Mouse (Mus musculus) kidney, adult 9 months (tissue): ENCODE results near the gene Hephl1.

Source experiments
- DNase-seq: peaks from one replicate; pipeline ENCODE4 v3.0.0; 2022

Gene Hephl1

DNA sequence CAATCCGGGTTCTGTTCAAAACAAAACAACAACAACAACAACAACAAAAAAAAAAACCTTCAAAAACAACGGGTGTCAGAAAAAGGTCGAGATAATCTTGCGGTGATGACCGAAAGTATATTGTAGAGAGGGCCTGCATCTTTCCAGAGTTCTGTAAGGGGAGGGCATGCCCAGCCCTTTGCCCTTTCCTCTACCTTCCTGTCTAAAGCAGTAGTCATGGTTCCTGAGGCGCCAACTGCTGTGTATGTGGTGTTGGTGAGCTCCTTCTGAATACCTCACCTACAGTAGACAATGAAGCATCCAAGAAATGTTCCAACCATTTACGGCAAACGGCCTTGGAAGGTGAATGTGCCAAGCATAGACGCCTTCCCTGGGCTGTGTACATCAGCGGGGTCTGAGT lies 66.2 kb downstream of the Hephl1 start:
- no peak for DNase-seq

DNA sequence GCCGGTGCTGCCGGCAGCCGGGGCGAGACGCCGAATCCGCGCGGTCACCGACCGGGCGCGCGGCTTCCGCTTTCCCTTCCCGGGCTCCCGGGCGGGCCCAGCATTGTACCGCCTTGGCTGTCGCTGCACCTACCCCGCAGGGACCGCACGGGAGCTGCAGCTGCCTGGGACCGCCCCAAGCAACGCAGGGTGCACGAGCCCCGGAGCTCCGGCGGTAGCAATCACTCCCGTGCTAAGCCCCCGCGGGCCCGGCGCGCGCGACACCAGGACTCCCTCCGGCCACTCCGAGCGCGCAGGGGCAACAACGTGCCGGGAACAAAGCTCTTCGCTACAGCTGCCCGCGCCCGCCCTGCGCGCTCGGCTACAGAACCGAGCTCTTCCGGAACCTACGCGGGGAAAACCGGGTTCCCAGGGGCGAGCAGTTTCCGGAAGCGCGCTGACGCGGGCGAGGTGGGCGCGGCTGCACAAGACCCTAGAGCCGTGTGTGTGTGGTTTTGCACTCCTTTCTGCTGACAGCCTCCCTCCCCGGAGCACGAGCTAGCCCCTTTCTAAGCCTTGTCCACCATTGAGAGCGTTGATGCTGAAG lies 66.7 kb downstream of the Hephl1 start, which contains the start of gene Panx1:
Gene Panx1, minus strand, starts transcription at position 395 of the 586 bp plus-strand sequence.
- DNase-seq: peak; percentile 39

DNA sequence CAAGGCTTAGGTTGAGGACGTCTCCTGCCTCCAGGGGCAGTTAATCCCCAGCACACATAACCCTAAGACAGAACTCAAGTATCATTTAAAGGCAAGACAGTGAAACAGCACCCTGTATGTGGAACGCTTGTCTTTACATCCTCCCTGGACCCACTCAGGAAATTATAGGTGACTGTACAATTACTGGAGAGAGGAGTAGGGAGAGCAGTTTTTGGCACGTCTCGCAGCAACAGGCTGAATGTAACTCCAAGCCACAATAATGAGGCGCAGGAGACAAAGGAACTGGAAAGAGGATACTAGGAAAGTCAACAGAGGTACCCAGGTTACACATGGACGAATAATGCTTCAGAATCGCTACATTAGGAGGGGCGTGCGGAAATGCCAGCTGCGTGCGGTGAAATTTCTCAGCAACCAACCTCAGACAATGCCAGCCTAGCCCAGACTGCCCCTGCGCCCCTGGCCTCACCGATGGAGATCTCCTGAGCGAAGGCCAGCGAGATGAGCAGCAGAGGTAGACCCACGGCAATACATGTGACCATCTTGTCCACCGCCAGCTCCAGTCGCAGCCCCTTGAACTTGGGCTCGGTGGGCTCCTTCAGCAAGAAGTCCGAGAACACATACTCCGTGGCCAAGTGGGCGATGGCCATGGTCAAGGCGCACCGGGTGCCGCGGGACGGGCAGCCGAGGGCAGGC lies 67.4 kb downstream of the Hephl1 start:
- DNase-seq: no peak

DNA sequence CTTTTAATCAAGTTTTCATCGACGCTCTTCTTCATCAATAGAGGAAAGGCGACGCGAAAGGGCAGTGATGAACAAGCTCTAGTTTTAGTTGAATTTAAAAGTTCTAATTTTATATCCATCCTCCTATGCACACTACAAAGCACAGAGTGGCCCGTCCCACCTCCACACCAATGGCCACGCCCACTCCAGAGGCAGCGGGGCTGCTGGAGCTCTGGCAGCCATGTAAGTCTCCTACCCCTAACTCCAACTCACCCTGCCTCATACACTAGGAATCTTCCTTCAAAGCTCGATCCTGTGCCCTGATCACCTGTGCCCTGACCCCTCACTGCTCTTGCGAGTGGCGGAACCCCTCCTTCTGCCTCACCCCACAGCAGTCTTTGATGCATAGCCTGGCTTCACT lies 70.4 kb downstream of the Hephl1 start:
- no peak for DNase-seq

DNA sequence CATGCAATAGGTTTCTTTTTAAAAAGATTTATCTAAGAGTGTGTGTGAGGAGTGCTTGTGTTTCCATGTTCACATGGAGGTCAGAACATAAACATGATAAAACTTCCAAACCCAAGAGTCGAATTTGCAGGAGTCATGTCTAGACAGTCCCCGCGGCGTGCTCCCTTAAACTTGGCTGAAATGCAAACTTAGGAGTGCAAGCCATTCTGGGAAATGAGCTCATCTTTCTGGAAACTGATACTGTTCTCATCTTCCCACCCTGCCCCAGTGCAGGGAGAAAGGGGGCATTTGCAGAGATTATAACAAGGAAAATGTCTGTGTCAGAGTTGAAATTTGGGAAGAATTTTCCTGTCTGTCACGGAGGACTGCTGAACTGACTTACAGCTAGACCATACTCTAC lies 72.1 kb downstream of the Hephl1 start:
- no peak for DNase-seq

DNA sequence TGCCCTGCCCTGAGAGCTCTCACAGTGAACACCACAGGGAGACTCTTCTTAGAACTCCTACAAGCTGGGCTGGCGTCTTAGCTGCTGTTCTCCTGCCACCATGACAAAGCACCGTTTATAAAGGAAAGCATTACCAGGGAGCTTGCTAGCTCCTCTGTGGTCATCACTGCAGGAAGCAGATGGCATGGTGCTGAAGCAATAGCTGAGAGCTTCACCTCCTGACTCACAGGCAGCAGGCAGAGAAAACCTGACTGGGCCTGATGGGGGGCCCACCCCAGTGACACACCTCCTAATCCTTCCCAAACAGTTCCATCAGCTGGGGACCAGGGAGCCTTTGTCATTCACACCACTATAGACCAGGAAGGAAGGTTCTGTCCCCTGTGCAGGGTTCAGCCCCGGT lies 74.2 kb downstream of the Hephl1 start:
- no peak for DNase-seq

DNA sequence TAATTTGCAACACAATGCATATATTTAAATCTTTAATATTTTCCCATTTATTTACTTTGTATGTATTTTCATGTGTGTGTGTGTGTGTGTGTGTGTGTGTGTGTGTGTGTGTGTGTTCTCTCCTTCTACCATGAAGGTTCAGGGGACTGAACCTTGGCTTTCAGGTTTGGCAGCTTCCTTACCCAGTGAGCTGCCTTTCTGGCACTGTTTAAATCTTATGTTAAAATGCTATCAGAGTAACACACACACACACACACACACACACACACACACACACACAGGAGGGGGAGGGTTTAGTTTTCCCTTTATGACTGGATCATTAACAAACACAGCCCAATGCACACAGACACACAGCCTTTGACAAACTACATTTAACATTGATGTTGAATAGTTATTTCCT lies 74.7 kb downstream of the Hephl1 start:
- DNase-seq: no peak

DNA sequence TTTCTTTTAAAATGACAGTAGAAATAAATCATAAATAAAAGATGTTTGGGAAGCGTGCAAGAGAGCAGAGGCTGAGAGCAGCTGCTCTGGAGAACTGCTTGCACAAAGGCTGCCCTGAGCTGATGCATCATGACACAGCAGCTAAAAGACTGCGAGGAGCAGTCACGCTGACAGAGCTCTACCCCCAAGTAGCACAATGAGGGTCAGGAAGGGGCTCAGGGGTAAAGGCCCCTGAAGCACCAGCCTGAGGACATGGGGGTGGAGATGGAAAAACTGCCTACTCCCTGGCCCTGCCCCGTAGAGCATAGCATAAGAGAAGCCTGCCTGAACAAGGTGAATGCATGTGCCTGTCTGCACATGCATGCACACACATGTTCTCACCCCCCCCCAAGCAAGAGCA lies 75.1 kb downstream of the Hephl1 start:
- DNase-seq: no peak

DNA sequence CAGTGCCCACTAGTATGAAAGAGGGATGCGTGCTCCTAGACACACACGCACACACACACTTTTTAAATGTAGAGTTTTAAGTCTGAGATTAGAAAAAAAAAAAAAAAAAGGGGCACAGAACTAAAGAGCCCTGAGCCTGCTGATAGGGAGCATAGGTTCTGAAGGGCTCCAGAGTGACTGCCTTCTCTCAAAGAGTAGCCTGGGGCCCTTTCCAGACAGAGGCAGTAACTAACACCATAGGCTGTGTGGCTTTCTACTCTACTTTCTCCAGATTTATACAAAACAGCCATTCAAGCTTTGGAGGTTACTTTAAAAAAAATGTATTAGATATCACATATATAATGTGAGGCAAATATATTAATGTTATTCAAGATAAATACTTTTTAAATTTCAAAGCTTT lies 75.5 kb downstream of the Hephl1 start:
- no peak for DNase-seq

DNA sequence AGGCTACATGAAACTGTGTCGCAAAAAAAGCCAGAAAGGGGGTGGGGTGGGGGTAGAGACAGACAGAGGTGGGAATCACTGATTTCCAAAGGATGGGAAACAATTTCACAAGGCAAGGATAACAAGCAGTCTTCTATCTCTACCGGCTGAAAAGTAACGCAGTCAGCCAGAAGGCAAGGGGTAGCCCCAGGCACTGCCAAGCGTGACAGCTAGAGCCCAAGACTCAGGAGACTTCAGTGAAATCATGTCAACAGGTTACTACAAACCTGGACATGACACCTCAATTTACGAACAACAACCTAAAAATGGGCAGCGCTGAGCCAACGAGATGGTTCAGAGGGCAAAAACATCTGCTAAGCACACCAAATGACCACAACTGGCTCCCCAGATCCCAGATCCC lies 75.9 kb downstream of the Hephl1 start:
- DNase-seq: no peak

DNA sequence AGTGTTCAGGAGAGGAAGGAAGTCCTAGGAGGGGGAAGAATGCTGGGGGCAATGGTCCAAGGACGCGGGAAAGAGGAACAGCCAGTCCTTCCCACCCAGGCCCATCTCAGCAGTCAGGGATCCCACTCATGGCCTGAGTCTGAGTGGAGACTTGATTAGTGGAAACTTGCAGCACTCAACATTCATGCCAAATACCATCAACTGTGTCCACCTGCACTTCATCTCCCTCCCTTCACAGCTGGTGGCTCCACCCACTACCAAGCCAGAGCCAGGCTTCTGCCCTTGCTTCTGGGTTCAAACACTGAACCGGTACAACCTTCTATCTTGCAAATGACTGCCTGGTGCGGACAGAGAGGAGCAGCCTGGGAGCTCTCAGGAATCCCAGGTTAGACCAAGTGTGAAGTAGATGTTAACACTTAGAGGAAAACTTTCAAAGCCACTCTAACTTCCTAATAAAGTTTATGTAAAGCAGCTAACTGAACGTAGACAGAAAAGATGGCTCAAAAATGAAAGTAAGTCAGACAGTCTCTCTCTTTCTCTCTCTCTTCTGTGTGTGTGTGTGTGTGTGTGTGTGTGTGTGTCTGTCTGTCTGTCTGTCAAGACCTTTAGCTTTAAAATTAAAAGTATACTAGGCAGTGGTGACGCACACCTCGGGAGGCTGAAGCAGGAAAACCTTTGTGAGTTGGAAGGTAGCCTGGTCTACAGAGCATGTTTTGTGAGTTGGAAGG lies 77.2 kb downstream of the Hephl1 start:
- DNase-seq: peak; percentile 14

DNA sequence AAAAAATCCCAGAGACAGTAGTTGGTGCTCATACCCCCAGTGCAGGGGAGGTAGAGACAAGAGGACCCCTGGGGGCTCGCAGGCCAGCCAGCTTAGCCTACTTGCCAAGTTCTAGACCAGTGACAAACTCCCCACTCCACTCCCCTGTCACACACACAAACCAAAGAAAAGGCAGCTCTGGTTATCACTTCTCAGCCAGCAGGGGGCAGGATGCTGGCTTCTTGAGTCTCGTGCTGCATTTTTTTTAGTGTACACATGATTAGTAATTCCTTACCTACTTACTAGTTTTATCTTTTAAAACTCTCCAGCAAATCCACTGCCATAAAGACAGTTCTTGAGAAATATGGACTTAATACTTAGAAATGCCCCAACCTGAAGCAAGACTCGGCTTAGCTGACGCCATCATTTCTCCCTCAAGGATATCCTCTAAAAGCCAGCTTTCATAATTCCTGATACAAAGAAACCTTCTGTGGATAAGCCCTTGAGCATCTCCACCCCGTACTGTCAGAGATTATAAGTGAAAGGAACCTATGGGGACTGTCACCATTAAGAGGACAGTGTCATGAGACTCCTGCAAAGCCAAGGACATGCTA lies 78.2 kb downstream of the Hephl1 start:
- peak; percentile 38 for DNase-seq

DNA sequence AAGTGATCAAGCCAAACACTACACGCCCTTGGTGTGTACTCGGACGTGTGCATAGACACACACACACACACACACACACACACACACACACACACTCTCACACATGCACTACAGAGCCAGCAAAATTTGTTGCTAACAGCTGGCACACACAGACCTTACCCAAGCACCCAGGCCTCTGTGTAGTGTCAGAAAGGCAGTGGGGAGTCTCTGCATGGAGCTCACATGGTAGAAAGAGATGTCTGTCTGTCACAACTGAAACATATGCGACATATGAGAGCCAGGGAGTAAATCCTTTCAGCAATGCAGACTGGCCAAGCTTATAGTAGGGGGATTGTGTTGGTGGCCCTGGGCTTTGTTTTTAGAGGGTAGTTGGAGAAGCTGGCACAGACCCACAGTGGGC lies 79.1 kb downstream of the Hephl1 start:
- DNase-seq: no peak

DNA sequence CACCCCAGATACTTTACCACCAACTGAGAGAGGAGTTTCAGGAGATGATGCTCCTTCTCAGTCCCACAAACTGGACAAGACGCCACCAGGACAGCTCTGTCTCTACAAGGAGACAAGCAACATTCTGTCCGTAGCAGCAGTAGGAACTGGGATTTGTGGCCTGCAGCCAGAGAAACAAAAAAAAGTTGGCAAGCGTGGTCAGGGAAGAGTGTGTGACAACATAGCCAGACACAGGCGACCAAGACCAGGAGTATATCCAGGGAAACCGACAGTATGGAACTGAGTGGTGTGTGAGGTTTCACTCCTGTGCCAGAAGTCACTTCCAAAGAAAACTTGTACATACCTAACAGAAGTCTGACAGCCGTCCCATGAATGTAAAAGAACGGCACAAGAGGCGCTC lies 81.1 kb downstream of the Hephl1 start:
- DNase-seq: peak; percentile 21

DNA sequence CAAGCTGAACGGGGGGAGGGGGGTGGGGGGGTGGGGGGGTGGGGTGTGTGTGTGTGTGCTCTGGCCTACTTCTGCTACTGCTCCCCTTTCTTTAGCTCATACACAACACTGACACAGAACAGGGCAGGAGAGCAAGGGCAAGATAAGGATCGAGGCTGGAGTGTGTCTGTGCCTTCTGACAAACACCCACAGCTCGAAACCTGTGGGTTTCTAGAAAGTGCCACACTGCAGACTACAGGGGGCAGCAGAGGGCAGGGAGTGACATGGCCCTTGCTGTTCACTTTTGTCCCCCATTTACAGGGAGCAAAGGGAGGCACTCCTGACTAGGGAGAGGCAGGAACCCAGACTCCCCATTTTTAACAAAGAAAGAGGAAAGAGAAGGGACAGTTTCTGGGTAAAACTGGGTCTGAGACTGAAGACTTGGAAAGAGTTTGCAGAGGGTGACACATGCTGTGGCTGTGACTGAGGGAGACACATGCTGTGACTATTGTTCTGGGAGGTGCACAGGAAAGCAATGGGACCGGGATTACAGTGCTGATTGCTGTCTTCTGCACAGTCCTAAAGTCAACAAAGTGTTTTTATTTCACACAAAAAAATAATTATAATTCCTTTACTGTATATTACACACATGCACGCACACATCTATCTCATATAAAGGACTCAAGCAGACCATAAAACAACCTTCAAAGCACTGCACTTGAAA lies 82.7 kb downstream of the Hephl1 start:
- DNase-seq: peak; percentile 24

DNA sequence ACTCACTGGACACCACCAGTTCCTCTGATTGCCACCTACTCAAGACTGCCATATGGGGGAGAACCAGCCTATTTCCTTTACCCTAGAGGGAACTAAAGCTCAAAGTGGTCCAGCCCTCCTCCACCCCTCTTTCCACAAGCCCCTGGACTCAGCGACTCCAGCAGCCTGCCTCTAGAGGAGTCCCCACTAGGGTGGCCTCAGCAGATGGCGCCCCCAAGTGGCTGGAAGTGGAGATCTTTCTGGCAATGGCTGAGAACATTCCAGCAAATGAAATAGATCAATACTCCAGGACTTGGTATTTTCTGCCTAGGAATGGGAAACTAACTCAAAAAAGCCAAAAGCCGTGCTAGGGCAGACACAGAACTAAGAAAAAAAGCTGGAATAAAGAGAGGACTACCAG lies 84.2 kb downstream of the Hephl1 start:
- DNase-seq: no peak

DNA sequence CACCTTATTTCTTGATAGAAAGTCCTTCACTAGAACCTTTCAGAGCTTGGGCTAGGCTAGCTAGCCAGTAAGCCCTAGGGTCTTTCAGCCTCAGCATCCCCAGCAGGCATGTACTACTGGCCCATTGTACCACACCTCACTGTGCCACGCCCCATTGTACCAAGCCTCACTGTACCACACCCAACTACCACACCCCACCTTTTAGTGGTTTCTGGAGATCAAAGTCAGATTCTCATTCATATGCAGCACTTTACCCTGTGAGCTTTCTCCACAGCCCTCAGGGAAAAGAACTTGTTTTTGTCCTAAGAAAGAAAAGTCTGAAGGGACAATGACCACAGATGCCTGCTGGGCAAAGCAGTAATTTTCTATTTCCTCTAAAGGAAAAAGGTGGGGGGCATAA lies 88.9 kb downstream of the Hephl1 start:
- no peak for DNase-seq

DNA sequence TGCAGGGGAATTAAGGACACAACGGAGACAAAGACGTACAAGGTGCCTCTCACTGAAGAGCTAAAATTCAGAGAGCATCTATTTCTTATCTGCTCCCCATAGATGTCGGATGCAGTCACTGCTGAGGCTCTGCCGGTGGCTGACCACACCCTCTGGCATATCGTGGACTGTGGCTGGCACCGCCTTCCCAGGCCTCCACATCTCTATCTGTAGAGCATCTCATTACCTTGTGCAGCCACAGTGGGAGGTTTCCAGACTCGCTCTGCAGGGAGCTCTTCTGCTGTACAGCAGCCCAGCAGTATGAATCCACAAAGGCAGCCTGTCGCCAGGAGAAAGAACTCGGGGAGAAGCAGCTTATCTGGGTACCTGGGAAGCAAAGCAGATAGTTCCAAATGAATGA lies 90.8 kb downstream of the Hephl1 start:
- no peak for DNase-seq

DNA sequence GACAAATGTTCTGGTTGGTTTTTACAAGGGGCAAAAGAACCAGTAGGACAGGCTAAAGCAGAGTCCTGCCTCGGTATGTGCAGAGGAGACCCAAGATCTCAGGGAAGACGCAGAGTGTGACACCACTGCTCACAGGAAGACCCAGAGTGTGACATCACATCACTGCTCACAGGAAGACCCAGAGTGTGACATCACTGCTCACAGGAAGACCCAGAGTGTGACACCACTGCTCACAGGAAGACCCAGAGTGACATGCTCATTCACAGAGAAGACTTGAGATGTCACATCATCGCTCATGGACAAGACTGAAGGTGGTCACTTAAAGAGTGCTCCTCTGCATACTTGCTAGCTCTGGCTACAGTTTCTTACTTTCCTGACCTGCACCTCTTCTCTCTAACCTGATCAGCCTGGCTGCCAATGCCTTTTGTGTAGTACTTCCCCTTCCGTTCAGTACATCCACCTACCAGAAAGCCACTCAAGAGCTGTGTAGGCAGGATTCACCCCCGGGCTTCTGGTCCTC lies 91.3 kb downstream of the Hephl1 start:
- DNase-seq: no peak

DNA sequence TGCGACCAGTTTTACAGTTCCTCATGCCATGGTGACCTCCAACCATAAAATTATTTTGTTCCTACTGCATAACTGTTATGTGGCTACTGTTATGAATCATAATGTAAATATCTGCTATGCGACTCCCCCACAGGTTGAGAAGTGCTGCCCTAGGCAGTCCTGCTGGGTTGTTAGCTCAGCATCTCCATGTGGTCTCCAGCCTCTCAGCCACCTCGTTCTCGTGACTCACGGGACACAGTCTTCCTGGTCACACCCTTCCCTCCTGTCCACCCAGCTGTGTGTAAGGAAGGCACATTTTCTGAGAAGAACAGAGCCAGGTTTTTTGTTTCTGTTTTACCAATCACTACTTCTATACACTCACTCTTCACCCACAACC lies 93.2 kb downstream of the Hephl1 start:
- no peak for DNase-seq

DNA sequence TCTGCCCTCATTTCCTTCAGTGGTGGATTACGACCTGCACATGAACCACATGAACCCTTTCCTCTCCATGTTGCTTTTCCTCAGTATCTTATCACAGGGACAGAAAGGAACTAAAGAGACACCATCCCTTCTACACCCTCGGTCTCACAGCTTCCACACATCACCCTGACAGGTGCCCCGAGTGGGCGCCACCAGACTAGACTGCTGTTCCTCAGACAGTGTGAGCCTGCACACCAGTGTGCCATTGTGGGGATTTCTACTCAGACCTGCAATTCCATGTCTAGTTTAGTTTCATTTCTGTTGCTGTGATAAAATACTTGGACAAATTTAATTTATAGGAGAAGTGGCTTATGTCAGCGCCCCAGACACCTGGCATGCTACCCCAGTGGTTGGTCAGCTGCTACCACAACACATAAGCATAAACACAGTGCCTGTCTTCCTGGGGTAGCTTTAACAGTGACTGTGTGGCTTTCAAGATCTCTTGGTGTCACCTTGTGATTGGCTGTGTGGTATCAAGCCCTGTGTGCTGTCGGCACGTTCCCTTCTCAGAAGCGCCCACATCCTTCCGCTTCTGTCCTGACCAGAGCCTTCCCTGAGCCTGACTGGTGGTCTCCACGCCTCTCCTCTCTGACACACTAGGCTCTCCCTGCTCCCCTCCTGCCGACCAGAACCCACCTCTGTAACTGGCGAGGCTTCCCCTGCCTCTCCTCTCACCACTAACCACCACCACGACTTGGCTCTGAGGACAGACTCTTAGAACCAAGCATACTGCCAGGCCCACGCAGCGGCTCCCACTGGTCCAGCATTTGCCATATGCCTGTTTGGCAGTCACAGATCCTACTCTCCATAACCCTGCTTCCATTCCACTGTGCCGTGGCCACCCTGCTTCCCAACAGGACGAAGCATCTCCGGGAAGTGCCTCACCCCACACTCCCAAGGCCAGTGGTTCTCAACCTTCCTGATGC lies 93.8 kb downstream of the Hephl1 start:
- no peak for DNase-seq
